In the genomic region with DNA sequence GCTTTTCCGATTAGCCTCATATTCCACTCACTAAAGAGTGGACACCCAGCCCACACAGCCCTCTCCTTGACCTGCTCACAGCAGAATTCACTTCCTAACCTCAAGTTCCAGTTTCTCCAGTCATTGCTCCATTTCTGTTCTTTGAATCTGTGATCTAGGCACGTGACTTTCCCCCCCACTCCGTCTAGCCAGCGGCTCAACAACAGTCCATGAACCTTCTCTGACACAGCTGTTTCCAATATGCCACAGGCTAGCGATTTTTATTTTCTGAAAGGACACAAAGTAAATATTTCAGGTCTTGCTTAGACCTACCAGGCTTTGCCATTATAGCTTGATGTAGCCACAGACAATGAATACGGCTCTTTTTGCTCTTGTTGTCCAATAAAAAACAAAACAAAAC, we compare ENCODE assay signal across 26 mouse cellular contexts.
DNase-seq lines count a peak whose midpoint lies in the region; ATAC-seq lines count a peak whose summit lies in the region.
"Had no signal": no experiment of that assay in that cellular context is flagged by ENCODE, and none has a peak within 500 bp of the region (broad histone marks: within the 10 kb centered on the region; RNA-seq: fewer than 3 reads in every experiment).

No protein-coding gene starts in this region.

- H3K4me1 ChIP-seq in embryonic facial prominence, embryonic 15.5 days: peaks cover 17% of the 10 kb centered on the region
- peaks cover 37% of the 10 kb centered on the region for H3K4me1 ChIP-seq in limb, embryonic 11.5 days (ENCODE audit: control insufficient read depth, insufficient read depth, low read length)
- H3K4me1 ChIP-seq: heart, embryonic 13.5 days had no signal

- no peaks in the 10 kb centered on the region for H3K36me3 ChIP-seq in embryonic facial prominence, embryonic 15.5 days
- H3K36me3 ChIP-seq in limb, embryonic 11.5 days (ENCODE audit: control insufficient read depth, insufficient read depth, low read length): no peaks in the 10 kb centered on the region
- H3K36me3 ChIP-seq: forebrain, embryonic 15.5 days; heart, embryonic 13.5 days had no signal

- no peak for ATAC-seq in embryonic facial prominence, embryonic 15.5 days (ENCODE audit: insufficient number of reproducible peaks, low FRiP score, low TSS enrichment, low read depth)
- ATAC-seq in limb, embryonic 11.5 days (ENCODE audit: insufficient number of reproducible peaks, low FRiP score, low TSS enrichment, low read depth): peak; percentile 73
- ATAC-seq: activated CD4-positive, CD25-positive, alpha-beta regulatory T cell, adult 4 months; forebrain, embryonic 15.5 days; hindbrain, postnatal 0 days; intestine, postnatal 0 days; midbrain, embryonic 16.5 days had no signal

- no peak overlapping the region for H3K9ac ChIP-seq in embryonic facial prominence, embryonic 15.5 days
- H3K9ac ChIP-seq in limb, embryonic 11.5 days (ENCODE audit: low read length): no peak overlapping the region
- H3K9ac ChIP-seq: forebrain, embryonic 15.5 days; heart, embryonic 13.5 days; liver, embryonic 14.5 days; lung, embryonic 14.5 days had no signal

- peak; percentile 5 for DNase-seq in urinary bladder, adult 2 months (ENCODE audit: low spot score)
- no peak for DNase-seq in urinary bladder, adult 18-20 months (ENCODE audit: low spot score in 2 of 2)
- peak; percentile 81 for DNase-seq in limb, embryonic 11.5 days (ENCODE audit: low spot score)
- DNase-seq in ovary, postnatal 36 days (ENCODE audit: low spot score): no peak
- DNase-seq in left cerebral cortex, postnatal 36 days (ENCODE audit: low spot score in 2 of 2): no peak
- no peak for DNase-seq in liver
- DNase-seq: adrenal gland, adult 8-10 months; cerebellum, adult 18-20 months; cerebellum, postnatal 25 days; gastrocnemius, postnatal 14 days; heart, postnatal 14 days; kidney, postnatal 25 days; layer of hippocampus, adult 9-11 months; lung, embryonic 14.5 days; right cerebral cortex, adult 18-20 months; thymus, adult 18-20 months; thymus, postnatal 36 days had no signal

- H3K27ac ChIP-seq in embryonic facial prominence, embryonic 15.5 days (replicated peaks): peak overlapping the region; percentile 24
- H3K27ac ChIP-seq in limb, embryonic 11.5 days (replicated peaks; ENCODE audit: low read depth, low read length): peak overlapping the region; percentile 86
- H3K27ac ChIP-seq: forebrain, embryonic 15.5 days; heart, embryonic 13.5 days; hindbrain, postnatal 0 days; liver, embryonic 14.5 days had no signal

- intact Hi-C loops in left cerebral cortex, postnatal 36 days (cut with DNase I): no loop called here

- H3K27me3 ChIP-seq in embryonic facial prominence, embryonic 15.5 days: no peaks in the 10 kb centered on the region
- no peaks in the 10 kb centered on the region for H3K27me3 ChIP-seq in limb, embryonic 11.5 days (ENCODE audit: control insufficient read depth, insufficient read depth, low read length)
- H3K27me3 ChIP-seq: forebrain, embryonic 15.5 days had no signal

- H3K4me2 ChIP-seq in embryonic facial prominence, embryonic 15.5 days (replicated peaks): no peak overlapping the region
- H3K4me2 ChIP-seq in limb, embryonic 11.5 days (ENCODE audit: low read depth, severe bottlenecking): no peak overlapping the region
- H3K4me2 ChIP-seq: forebrain, embryonic 15.5 days; heart, embryonic 13.5 days; lung, embryonic 14.5 days had no signal

- H3K9me3 ChIP-seq in embryonic facial prominence, embryonic 15.5 days (replicated peaks): no peaks in the 10 kb centered on the region
- H3K9me3 ChIP-seq in limb, embryonic 11.5 days (ENCODE audit: control insufficient read depth, low read length): no peaks in the 10 kb centered on the region
- H3K9me3 ChIP-seq: forebrain, embryonic 15.5 days; heart, embryonic 13.5 days had no signal

- H3K4me3 ChIP-seq in embryonic facial prominence, embryonic 15.5 days (replicated peaks): no peak overlapping the region
- H3K4me3 ChIP-seq in limb, embryonic 11.5 days (ENCODE audit: low read depth, low read length): no peak overlapping the region
- H3K4me3 ChIP-seq: forebrain, embryonic 15.5 days; heart, embryonic 13.5 days; myocyte had no signal

- 42% methylated on average over 6 of the region's 6 CpGs for WGBS in embryonic facial prominence, embryonic 15.5 days
- WGBS in limb, embryonic 11.5 days: 34% methylated on average over 6 of the region's 6 CpGs

Comparison
In these comparisons a context has a peak if more than half of its experiments do, and no peak if none do; other contexts are left out.
1. DNase-seq: peak in urinary bladder, adult 2 months (single experiment) and limb, embryonic 11.5 days (single experiment); none in urinary bladder, adult 18-20 months (0 of 2), ovary, postnatal 36 days (single experiment), left cerebral cortex, postnatal 36 days (0 of 2) and liver (single experiment).